Mouse (Mus musculus) ES-E14 (cell line): ENCODE measurements around the gene Sptb.

Experiments used
- CHD2 ChIP-seq: IDR thresholded peaks from 2 replicates; pipeline ENCODE4 v1.6.1; 2014; ENCODE audit warnings: mild to moderate bottlenecking, low read depth, low read length, inconsistent platforms
- HCFC1 ChIP-seq: IDR thresholded peaks from 2 replicates; pipeline ENCODE4 v1.6.1; 2012; ENCODE audit warnings: low read length, inconsistent platforms, borderline replicate concordance; ENCODE audit not compliant: insufficient read depth
- MAFK ChIP-seq: IDR thresholded peaks from 2 replicates; pipeline ENCODE4 v1.6.1; 2014; ENCODE audit warnings: mild to moderate bottlenecking, low read depth, low read length, inconsistent platforms; ENCODE audit not compliant: insufficient read depth
- ZC3H11A ChIP-seq: IDR thresholded peaks from 2 replicates; pipeline ENCODE4 v1.6.1; 2012; ENCODE audit warnings: low read depth, mild to moderate bottlenecking, inconsistent platforms, low read length, borderline replicate concordance

- TF ChIP-seq CHD2 (no peak), MAFK (no peak), ZC3H11A (no peak), HCFC1 (no peak)
Observed at GRCm38 (mm10) chr12:76608997-76609565, 101.3 kb downstream of the Sptb start.
